Mouse (Mus musculus) embryonic facial prominence, embryonic 11.5 days (tissue): ENCODE measurements around the gene Gzma. TPM values are rescaled to one million over a fixed set of nuclear protein-coding genes. Genes with fewer than 3 reads are reported as not detected.

Experiments
- ATAC-seq: fragments of 200-750 bp; cut with Nextera tagmentation; replicated peaks from 2 replicates; pipeline ENCODE4 v1.8.0; 2017; ENCODE audit warnings: low read depth; ENCODE audit not compliant: insufficient number of reproducible peaks, low FRiP score, low TSS enrichment
- DNase-seq: peaks from one replicate; pipeline ENCODE4 v3.0.0-alpha.2; 2015; ENCODE audit warnings: low spot score
- H3K27ac ChIP-seq: fragments of 300-500 bp; sonication (generic); replicated peaks from 2 replicates; pipeline ENCODE4 v1.5.1; 2014; ENCODE audit warnings: mild to moderate bottlenecking, low read depth, low read length, control low read depth
- H3K27me3 ChIP-seq: fragments of 300-500 bp; sonication (generic); 2 replicates; pipeline ENCODE4 v1.6.1; 2014; ENCODE audit warnings: mild to moderate bottlenecking, low read length, moderate library complexity, mixed read lengths; ENCODE audit not compliant: control insufficient read depth, insufficient read depth
- H3K36me3 ChIP-seq: fragments of 300-500 bp; sonication (generic); replicated peaks from 2 replicates; pipeline ENCODE4 v1.6.1; 2014; ENCODE audit warnings: low read depth, mild to moderate bottlenecking, low read length, moderate library complexity, mixed read lengths; ENCODE audit not compliant: control insufficient read depth, insufficient read depth
- H3K4me1 ChIP-seq: fragments of 300-500 bp; sonication (generic); 2 replicates; pipeline ENCODE4 v1.6.1; 2014; ENCODE audit warnings: low read length, mixed read lengths; ENCODE audit not compliant: control insufficient read depth, insufficient read depth
- H3K4me2 ChIP-seq: fragments of 300-500 bp; sonication (generic); 2 replicates; pipeline ENCODE4 v1.6.1; 2014; ENCODE audit warnings: low read depth, mild to moderate bottlenecking, control low read depth, low read length, moderate library complexity
- H3K4me3 ChIP-seq: fragments of 300-500 bp; sonication (generic); 2 replicates; pipeline ENCODE4 v1.5.1; 2014; ENCODE audit warnings: low read depth, low read length, control low read depth
- H3K9ac ChIP-seq: fragments of 300-500 bp; sonication (generic); replicated peaks from 2 replicates; pipeline ENCODE4 v1.6.1; 2014; ENCODE audit warnings: mild to moderate bottlenecking, control low read depth, low read length
- H3K9me3 ChIP-seq: fragments of 300-500 bp; sonication (generic); replicated peaks from 2 replicates; pipeline ENCODE4 v1.6.1; 2016; ENCODE audit warnings: mild to moderate bottlenecking, low read length, inconsistent platforms, mixed read lengths; ENCODE audit not compliant: control insufficient read depth
- WGBS: fragments of 180-500 bp; shearing (Covaris S2); extraction: QIAGEN DNeasy Blood & Tissue Kit; methylation state at CpG from one replicate; pipeline ENCODE4 v1.1.7; 2014; 5-methylcytosine and 5-hydroxymethylcytosine counted together
- polyA plus RNA-seq: library from polyadenylated mRNA; unstranded; fragments of >200 nt; fragmentation: Nextera tagmentation; extraction: Ambion mirVana; gene quantifications from 2 replicates; pipeline ENCODE4 v1.2.1, GENCODE M21; 2014

Gzma gene
- polyA plus RNA-seq, 1 experiment from 2014 or later = not detected

GRCm38 (mm10) chr13:113098406-113098805 is 2.4 kb downstream of the Gzma start:
- no peak for DNase-seq

GRCm38 (mm10) chr13:113097011-113097410 is 3.8 kb downstream of the Gzma start:
- WGBS = 79% methylated on average over 3 of the region's 3 CpGs
- Histone ChIP-seq H3K9me3 (no peaks in the 10 kb centered on the region), H3K36me3 (no peaks in the 10 kb centered on the region), H3K4me3 (no peak overlapping the region), H3K27ac (no peak overlapping the region), H3K9ac (no peak overlapping the region), H3K27me3 (no peaks in the 10 kb centered on the region), H3K4me2 (no peak overlapping the region), H3K4me1 (no peaks in the 10 kb centered on the region)
- DNase-seq (no peak), ATAC-seq (no peak)

More at GRCm38 (mm10) chr13:113098406-113098805, 2.4 kb downstream of the Gzma start:
- Histone ChIP-seq H3K27me3 (no peaks in the 10 kb centered on the region), H3K9ac (no peak overlapping the region), H3K4me1 (no peaks in the 10 kb centered on the region), H3K36me3 (no peaks in the 10 kb centered on the region), H3K9me3 (no peaks in the 10 kb centered on the region), H3K4me3 (no peak overlapping the region), H3K4me2 (no peak overlapping the region), H3K27ac (no peak overlapping the region)
- no peak for ATAC-seq
- 91% methylated on average over 2 of the region's 2 CpGs for WGBS

DNA sequence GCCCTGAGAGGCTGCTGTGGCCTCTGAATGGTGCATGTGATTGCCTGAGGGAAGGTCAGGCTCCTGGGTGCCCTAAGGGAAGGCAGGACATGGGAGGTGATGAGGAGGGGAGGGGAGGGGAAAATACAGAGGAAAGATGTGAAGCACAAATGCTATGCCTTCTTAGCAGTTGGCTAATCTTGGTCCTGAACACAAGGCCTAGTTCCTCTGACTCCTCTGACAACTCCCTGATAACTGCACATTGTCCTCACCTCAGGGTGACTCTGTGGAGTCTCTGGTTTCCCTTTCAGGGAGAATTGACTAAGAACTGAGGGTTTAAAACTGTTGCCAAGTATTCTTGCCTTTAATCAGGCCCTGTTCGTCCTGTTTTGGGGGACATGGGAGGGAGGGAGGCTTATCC is 6.2 kb downstream of the Gzma start:
- no peak for DNase-seq
- Histone ChIP-seq H3K27ac (no peak overlapping the region), H3K36me3 (no peaks in the 10 kb centered on the region), H3K9ac (no peak overlapping the region), H3K9me3 (no peaks in the 10 kb centered on the region), H3K4me1 (no peaks in the 10 kb centered on the region), H3K4me3 (no peak overlapping the region), H3K27me3 (no peaks in the 10 kb centered on the region), H3K4me2 (no peak overlapping the region)
- WGBS = 83% methylated on average over 1 of the region's 1 CpGs
- ATAC-seq = no peak

DNA sequence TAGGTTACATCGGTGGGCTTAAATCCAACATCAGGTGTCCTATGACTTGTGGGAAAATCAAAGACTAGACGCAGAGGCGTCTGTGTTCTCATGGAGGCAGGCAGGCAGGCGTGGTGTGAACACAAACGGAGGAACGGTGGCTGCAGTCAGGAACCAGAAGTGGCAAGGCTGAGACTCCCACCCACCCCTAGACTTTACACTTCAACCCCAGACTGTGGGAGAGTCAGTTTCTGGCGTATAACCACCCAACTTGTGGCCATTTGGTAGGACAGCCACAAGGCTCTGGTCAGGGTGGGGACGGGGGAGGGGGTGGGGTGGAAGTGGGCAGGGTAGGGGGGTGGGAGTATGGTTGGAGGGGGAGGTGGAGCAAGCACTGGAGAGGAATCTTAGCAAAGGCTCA is 10.3 kb downstream of the Gzma start:
- no peak overlapping the region for H3K9ac ChIP-seq
- WGBS = 82% methylated on average over 8 of the region's 8 CpGs
- no peak for DNase-seq
- H3K4me1 ChIP-seq = no peaks in the 10 kb centered on the region
- no peaks in the 10 kb centered on the region for H3K36me3 ChIP-seq
- no peak overlapping the region for H3K4me2 ChIP-seq
- H3K27ac ChIP-seq = no peak overlapping the region
- H3K9me3 ChIP-seq = no peaks in the 10 kb centered on the region
- no peak for ATAC-seq
- H3K4me3 ChIP-seq = no peak overlapping the region
- no peaks in the 10 kb centered on the region for H3K27me3 ChIP-seq

DNA sequence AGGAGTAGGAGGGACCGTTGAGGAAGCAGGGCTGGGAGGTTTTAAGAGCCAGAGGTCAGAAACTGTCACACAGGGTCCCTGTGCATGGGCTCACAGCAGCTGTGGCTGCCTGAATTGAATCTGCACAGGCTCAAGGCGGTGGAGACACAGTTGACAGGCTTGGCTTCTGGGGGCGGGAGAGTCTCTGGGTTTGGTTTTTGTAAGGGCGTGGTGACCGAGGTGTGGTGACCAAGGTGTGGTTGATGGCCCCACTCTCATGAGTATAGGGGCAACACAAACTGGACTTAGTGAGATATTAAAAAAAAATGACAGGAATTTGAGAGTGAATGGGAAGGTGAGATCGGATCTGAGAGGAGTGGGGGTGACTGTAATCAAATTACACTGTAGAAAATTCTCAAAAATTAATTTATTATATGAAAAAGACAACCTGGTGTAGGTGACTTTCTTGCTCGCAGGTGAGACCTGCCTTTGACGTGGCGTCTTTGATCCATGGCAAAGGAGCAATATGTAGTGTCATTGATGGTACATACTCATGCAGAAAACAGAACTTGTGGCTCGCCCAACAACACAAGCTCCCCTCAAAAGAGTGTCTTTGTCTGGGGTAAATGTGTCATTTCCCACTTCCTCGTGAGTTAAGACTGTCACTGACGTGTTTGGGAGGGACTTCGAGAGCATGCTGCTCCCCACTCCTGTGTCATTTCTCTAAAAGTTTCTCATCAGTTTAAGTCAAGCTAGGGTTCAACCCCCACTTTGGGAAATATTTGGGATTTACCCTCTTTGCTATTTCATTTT is 13.4 kb downstream of the Gzma start:
- 79% methylated on average over 13 of the region's 13 CpGs for whole genome bisulfite sequencing
- Histone ChIP-seq H3K36me3 (no peaks in the 10 kb centered on the region), H3K4me1 (no peaks in the 10 kb centered on the region), H3K4me3 (no peak overlapping the region), H3K9me3 (no peaks in the 10 kb centered on the region), H3K4me2 (no peak overlapping the region), H3K27me3 (no peaks in the 10 kb centered on the region), H3K27ac (no peak overlapping the region), H3K9ac (no peak overlapping the region)
- ATAC-seq = no peak
- no peak for DNase-seq

DNA sequence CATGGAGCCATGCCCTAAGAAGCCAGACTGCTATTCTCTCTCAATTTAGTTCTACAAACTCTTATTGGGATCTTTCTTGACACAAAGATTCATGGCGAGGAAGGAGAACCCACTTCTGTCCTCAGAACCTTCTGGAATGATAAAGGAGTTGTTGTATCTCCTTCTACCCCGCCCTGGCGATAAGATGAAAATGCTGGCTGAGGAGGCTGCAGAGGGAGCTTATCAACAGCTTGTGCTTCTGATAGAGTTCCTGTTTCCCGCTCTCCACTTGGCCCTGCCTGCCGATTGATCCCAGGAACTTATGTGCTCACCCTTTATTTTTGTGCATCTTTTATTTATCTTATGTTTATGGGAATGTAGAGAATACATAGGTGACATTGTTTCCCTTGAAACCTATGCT is 16.0 kb downstream of the Gzma start:
- 72% methylated on average over 5 of the region's 5 CpGs for WGBS
- H3K27ac ChIP-seq = no peak overlapping the region

GRCm38 (mm10) chr13:113082101-113082500 is 18.7 kb downstream of the Gzma start:
- no peaks in the 10 kb centered on the region for H3K4me1 ChIP-seq
- H3K27ac ChIP-seq = no peak overlapping the region
- H3K9ac ChIP-seq = no peak overlapping the region
- no peak for ATAC-seq
- no peaks in the 10 kb centered on the region for H3K9me3 ChIP-seq
- no peaks in the 10 kb centered on the region for H3K27me3 ChIP-seq
- no peak overlapping the region for H3K4me3 ChIP-seq
- DNase-seq = no peak
- WGBS = 57% methylated on average over 1 of the region's 1 CpGs
- H3K36me3 ChIP-seq = no peaks in the 10 kb centered on the region
- H3K4me2 ChIP-seq = no peak overlapping the region

More for the DNA sequence above, 16.0 kb downstream of the Gzma start:
- H3K36me3 ChIP-seq = no peaks in the 10 kb centered on the region
- H3K9ac ChIP-seq = no peak overlapping the region
- H3K9me3 ChIP-seq = no peaks in the 10 kb centered on the region
- ATAC-seq (no peak), DNase-seq (no peak)
- no peak overlapping the region for H3K4me3 ChIP-seq
- H3K27me3 ChIP-seq = no peaks in the 10 kb centered on the region
- no peaks in the 10 kb centered on the region for H3K4me1 ChIP-seq
- no peak overlapping the region for H3K4me2 ChIP-seq

DNA sequence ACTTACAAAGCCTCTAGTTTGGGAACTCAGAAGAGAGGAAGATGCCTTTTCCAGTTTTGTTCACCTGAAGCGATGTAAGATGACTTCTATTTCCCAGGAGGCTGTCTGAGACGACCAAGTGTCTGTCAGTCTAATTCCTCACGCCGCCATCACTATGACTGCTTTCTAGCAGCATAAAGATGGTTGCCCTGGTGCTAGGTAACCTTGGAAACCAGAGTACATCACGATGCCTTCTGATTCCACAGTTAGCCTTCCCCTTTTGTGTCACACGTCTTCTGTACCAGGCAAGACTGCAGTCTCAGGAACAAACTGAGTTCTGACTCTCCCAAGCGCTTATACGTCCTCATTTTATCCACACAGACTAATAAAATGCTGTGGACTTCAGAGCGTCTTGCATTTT is 21.8 kb downstream of the Gzma start:
- Histone ChIP-seq H3K4me3 (no peak overlapping the region), H3K9me3 (no peaks in the 10 kb centered on the region), H3K36me3 (no peaks in the 10 kb centered on the region), H3K27ac (no peak overlapping the region), H3K9ac (no peak overlapping the region), H3K27me3 (no peaks in the 10 kb centered on the region), H3K4me2 (no peak overlapping the region), H3K4me1 (no peaks in the 10 kb centered on the region)
- 82% methylated on average over 9 of the region's 9 CpGs for WGBS
- DNase-seq = no peak
- no peak for ATAC-seq
